In genomic region chr1:104945110-104945489, GRCm38 (mm10) we compare ENCODE assay signal across 17 mouse cellular contexts.
DNase-seq lines count a peak whose midpoint lies in the region; ATAC-seq lines count a peak whose summit lies in the region.
"Had no signal": no experiment of that assay in that cellular context is flagged by ENCODE, and none has a peak within 500 bp of the region (broad histone marks: within the 10 kb centered on the region; RNA-seq: fewer than 3 reads in every experiment).

No protein-coding gene starts in this region.

- intact Hi-C loops in heart, postnatal 10 days (cut with DNase I): loop anchor here (2.0 kb wide), 4 partner anchors 188 to 1146 kb away; no protein-coding TSS in a partner anchor

- DNase-seq in embryonic facial prominence, embryonic 14.5 days (ENCODE audit: low spot score): no peak
- DNase-seq in embryonic facial prominence, embryonic 10.5 days (ENCODE audit: low spot score): no peak
- DNase-seq in neural tube, embryonic 10.5 days (ENCODE audit: extremely low spot score, low spot score): no peak
- DNase-seq in midbrain, embryonic 11.5 days (ENCODE audit: low spot score, missing footprints): no peak
- DNase-seq in heart, postnatal 10 days: no peak
- no peak for DNase-seq in cerebellum, adult 8-10 months
- DNase-seq in liver: no peak
- DNase-seq: heart, adult 11 months; thymus, postnatal 4 days had no signal

- no peaks in the 10 kb centered on the region for H3K4me1 ChIP-seq in embryonic facial prominence, embryonic 14.5 days (ENCODE audit: control insufficient read depth, insufficient read depth, low read length)
- H3K4me1 ChIP-seq in embryonic facial prominence, embryonic 10.5 days: no peaks in the 10 kb centered on the region
- H3K4me1 ChIP-seq in neural tube, embryonic 13.5 days (replicated peaks): no peaks in the 10 kb centered on the region
- no peaks in the 10 kb centered on the region for H3K4me1 ChIP-seq in midbrain, embryonic 11.5 days (ENCODE audit: control insufficient read depth, insufficient read depth, low read length)
- H3K4me1 ChIP-seq: limb, embryonic 15.5 days had no signal

- no peaks in the 10 kb centered on the region for H3K36me3 ChIP-seq in embryonic facial prominence, embryonic 14.5 days (ENCODE audit: control insufficient read depth, insufficient read depth, low read length)
- H3K36me3 ChIP-seq in embryonic facial prominence, embryonic 10.5 days (replicated peaks): no peaks in the 10 kb centered on the region
- H3K36me3 ChIP-seq in neural tube, embryonic 13.5 days: no peaks in the 10 kb centered on the region
- no peaks in the 10 kb centered on the region for H3K36me3 ChIP-seq in midbrain, embryonic 11.5 days (ENCODE audit: control insufficient read depth, insufficient read depth, low read length)
- H3K36me3 ChIP-seq: heart, embryonic 13.5 days; limb, embryonic 15.5 days had no signal

- 0 out of 2 replicates have a peak, but pooled peaks have one; percentile 18 for ATAC-seq in embryonic facial prominence, embryonic 14.5 days (ENCODE audit: low read depth)
- peak; percentile 32; the same call in 1 of the 2 replicates for ATAC-seq in neural tube, embryonic 13.5 days (ENCODE audit: low read depth)
- ATAC-seq in midbrain, embryonic 11.5 days (ENCODE audit: low FRiP score): peak; percentile 43
- ATAC-seq: activated CD4-positive, CD25-positive, alpha-beta regulatory T cell, adult 4 months; CD4-positive, CD25-positive, alpha-beta regulatory T cell, adult 4 months; intestine, postnatal 0 days; lung, postnatal 0 days had no signal

- no peak overlapping the region for H3K4me2 ChIP-seq in embryonic facial prominence, embryonic 14.5 days (ENCODE audit: low read depth, low read length)
- H3K4me2 ChIP-seq in neural tube, embryonic 13.5 days: no peak overlapping the region
- no peak overlapping the region for H3K4me2 ChIP-seq in midbrain, embryonic 11.5 days
- H3K4me2 ChIP-seq: heart, embryonic 13.5 days; limb, embryonic 15.5 days had no signal

- no peaks in the 10 kb centered on the region for H3K9me3 ChIP-seq in embryonic facial prominence, embryonic 14.5 days (ENCODE audit: control insufficient read depth, low read length)
- H3K9me3 ChIP-seq in embryonic facial prominence, embryonic 10.5 days: no peaks in the 10 kb centered on the region
- no peaks in the 10 kb centered on the region for H3K9me3 ChIP-seq in neural tube, embryonic 13.5 days
- H3K9me3 ChIP-seq in midbrain, embryonic 11.5 days (ENCODE audit: control insufficient read depth, low read length): no peaks in the 10 kb centered on the region
- H3K9me3 ChIP-seq: heart, embryonic 13.5 days; limb, embryonic 15.5 days had no signal

- WGBS in embryonic facial prominence, embryonic 14.5 days: 100% methylated on average over 2 of the region's 2 CpGs
- WGBS in embryonic facial prominence, embryonic 10.5 days: 91% methylated on average over 2 of the region's 2 CpGs
- 92% methylated on average over 2 of the region's 2 CpGs for WGBS in neural tube, embryonic 13.5 days
- WGBS in midbrain, embryonic 11.5 days: 92% methylated on average over 2 of the region's 2 CpGs

- H3K9ac ChIP-seq in embryonic facial prominence, embryonic 14.5 days (ENCODE audit: low read depth, low read length): no peak overlapping the region
- no peak overlapping the region for H3K9ac ChIP-seq in neural tube, embryonic 13.5 days
- H3K9ac ChIP-seq in midbrain, embryonic 11.5 days (ENCODE audit: low read length): no peak overlapping the region
- H3K9ac ChIP-seq: heart, embryonic 13.5 days; limb, embryonic 15.5 days had no signal

- no peak overlapping the region for H3K27ac ChIP-seq in embryonic facial prominence, embryonic 14.5 days (replicated peaks; ENCODE audit: low read depth, low read length)
- no peak overlapping the region for H3K27ac ChIP-seq in embryonic facial prominence, embryonic 10.5 days (replicated peaks)
- no peak overlapping the region for H3K27ac ChIP-seq in neural tube, embryonic 13.5 days (replicated peaks)
- no peak overlapping the region for H3K27ac ChIP-seq in midbrain, embryonic 11.5 days (ENCODE audit: low read depth, low read length)
- H3K27ac ChIP-seq: heart, embryonic 13.5 days; limb, embryonic 15.5 days had no signal

- no peak overlapping the region for H3K4me3 ChIP-seq in embryonic facial prominence, embryonic 14.5 days (ENCODE audit: low read depth, low read length)
- no peak overlapping the region for H3K4me3 ChIP-seq in embryonic facial prominence, embryonic 10.5 days
- no peak overlapping the region for H3K4me3 ChIP-seq in neural tube, embryonic 13.5 days
- H3K4me3 ChIP-seq in midbrain, embryonic 11.5 days (ENCODE audit: low read depth, low read length): no peak overlapping the region
- H3K4me3 ChIP-seq: heart, embryonic 13.5 days; limb, embryonic 15.5 days had no signal

- H3K27me3 ChIP-seq in embryonic facial prominence, embryonic 14.5 days (replicated peaks; ENCODE audit: control insufficient read depth, insufficient read depth, low read length): no peaks in the 10 kb centered on the region
- no peaks in the 10 kb centered on the region for H3K27me3 ChIP-seq in embryonic facial prominence, embryonic 10.5 days (replicated peaks; ENCODE audit: low read depth, poor library complexity, severe bottlenecking)
- no peaks in the 10 kb centered on the region for H3K27me3 ChIP-seq in neural tube, embryonic 13.5 days
- H3K27me3 ChIP-seq in midbrain, embryonic 11.5 days (ENCODE audit: control insufficient read depth, insufficient read depth, low read length): no peaks in the 10 kb centered on the region
- H3K27me3 ChIP-seq: heart, embryonic 13.5 days; limb, embryonic 15.5 days; Patski had no signal
